Mouse (Mus musculus): ENCODE results near the gene Hyal3.
A peak's percentile ranks its signal among the peaks of the same experiment; 100 is the strongest.
"Not testable (repeated sequence)": the region's sequence is repeated elsewhere in the genome, so short reads cannot be mapped to it uniquely, and the experiment has no call there.

Gene Hyal3

DNA sequence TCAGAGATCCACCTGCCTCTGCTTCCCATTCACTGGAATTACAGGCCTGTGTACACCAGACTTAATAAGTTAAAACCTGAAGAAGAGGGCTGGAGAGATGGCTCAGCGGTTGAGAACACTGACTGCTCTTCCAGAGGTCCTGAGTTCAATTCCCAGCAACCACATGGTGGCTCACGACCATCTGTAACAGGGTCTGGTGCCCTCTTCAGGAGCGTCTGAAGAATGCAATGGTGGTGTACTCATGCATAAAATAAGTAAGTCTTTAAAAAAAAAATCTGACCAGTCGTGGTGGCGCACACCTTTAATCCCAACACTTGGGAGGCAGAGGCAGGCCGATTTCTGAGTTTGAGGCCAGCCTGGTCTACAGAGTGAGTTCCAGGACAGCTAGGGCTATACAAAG lies 6.8 kb upstream of the Hyal3 start:
- DNase-seq, result not testable (repeated sequence)

DNA sequence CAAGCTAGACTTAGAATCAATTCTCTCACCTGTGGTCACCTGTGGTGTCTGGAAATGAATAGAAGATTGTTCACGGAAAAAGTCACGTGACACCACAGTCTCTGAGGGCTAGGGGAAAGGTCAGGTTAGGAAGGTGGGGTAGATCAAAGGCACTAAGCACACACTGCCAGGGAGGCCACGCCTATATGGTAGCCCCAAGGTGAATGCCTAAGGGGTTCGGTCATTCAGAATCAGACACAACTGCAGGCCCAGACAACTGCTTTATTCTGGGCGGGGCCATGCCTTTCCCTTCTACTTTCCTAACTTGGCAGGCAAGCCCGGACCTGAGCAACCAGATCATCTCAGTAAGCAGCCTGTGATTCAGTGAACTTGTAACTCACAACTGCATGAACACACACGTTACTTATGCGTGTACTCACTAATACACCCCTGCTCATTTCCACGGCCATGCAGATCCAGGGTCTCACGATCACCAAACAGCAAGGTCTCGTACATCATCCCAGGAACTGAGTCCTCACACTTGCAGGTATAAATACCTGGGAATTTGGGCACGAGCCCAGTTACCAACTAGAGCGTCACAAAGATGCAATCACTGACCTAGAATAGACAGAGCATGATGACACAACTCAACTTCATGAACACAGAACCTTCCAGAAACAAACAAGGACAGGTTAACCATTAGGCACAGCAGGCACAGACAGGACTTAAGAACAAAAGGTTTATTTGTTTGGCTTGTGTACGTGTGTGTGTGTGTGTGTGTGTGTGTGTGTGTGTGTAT lies 4.8 kb upstream of the Hyal3 start:
- DNase-seq, result no peak

DNA sequence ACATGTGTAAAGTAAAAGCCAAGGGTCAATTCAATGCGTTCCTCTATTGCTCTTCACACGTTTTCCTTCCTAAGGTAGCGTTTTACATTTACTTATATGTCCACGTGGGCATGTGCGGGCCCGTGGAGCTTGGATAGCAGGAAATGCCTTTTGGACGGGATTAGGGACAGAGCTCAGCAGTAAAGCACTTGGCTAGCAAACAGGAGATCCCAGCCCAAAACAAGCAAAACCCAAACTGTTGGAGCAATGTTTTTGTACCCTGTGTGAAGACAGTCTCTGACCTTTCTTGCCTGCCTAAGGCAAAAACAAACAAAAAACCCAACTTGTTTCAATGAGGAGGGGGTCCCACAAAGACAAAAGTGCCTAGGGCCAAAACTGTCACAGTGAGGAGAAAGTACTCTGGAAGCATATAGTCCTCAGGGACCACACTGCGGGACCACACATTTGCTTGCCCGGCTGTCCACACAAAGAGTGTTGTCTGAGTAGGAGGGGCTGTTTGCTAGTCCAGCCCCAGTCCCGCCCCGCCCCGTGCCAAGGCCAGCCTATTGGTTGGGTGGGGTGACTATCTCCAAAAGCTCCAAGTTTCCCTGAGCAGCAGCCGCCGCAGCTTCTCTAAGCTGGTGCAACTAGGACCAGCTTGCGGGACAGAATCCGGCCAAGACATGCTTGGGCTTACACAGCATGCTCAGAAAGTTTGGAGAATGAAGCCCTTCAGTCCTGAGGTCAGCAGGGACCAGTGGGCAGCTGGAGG lies 4.1 kb upstream of the Hyal3 start, which contains the start of gene Hyal1:
Hyal1 (plus strand) TSS at position 571 of the 751 bp plus-strand sequence.
- no peak for DNase-seq

DNA sequence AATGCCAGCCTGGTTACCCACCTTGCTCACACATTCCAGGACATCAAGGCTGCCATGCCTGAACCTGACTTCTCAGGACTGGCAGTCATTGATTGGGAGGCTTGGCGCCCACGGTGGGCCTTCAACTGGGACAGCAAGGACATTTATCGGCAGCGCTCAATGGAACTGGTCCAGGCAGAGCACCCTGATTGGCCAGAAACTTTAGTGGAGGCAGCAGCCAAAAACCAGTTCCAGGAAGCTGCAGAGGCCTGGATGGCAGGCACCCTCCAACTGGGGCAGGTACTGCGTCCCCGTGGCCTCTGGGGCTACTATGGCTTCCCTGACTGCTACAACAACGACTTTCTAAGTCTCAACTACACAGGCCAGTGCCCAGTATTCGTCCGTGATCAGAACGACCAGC lies 2.7 kb upstream of the Hyal3 start:
- no peak for DNase-seq

DNA sequence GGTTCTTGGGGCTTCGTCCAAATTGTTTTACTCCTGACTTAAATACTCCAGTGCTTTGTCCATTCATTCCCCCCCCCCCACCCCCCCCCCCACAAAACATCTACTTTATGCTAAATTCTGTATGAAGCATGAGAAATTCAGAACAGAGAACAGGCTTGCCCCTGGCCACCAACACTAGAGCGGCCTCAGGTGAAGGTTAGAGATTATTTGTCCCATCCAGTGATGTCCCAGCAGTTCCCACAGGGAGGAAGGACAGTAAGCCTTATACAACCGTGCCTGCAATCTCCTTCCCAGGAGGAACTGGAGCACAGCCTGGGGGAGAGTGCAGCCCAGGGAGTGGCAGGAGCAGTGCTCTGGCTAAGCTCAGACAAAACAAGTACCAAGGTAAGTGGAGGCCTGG lies 2.0 kb upstream of the Hyal3 start, which contains the start of gene Naa80:
Naa80 (plus strand) TSS at position 301 of the 400 bp plus-strand sequence.
- no peak for DNase-seq

DNA sequence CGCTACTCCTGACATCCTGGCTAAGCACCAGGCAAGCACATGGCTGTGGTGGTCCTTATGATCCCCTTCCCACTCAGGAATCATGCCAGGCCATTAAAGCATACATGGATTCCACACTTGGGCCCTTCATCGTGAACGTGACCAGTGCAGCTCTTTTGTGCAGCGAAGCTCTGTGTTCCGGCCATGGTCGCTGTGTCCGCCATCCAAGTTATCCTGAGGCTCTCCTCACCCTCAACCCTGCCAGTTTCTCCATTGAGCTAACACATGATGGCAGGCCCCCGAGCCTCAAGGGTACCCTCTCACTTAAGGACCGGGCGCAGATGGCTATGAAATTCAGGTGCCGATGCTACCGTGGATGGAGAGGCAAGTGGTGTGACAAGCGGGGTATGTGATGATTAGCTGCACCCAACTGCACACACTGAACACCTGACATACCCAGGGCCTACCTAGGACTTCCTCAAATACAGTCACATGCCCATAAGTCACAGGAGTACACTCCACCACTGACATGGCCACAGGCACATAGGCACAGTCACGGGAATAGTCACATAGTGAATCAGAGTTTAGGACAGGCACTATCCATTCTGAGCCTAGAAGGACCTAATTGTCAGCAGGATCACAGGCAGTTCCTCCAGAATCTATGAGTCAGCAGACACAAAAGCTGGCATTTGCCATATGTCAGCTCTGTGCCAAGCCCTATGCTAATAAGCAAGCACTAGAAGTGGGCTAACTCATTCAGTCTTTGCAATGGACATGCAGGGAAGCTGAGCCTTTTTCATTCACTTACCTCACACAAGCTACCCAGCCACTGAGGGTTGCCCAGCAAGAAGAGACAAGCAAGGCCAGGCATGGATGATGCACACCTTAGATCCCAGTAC lies 1.4 kb upstream of the Hyal3 start:
- DNase-seq, result no peak

DNA sequence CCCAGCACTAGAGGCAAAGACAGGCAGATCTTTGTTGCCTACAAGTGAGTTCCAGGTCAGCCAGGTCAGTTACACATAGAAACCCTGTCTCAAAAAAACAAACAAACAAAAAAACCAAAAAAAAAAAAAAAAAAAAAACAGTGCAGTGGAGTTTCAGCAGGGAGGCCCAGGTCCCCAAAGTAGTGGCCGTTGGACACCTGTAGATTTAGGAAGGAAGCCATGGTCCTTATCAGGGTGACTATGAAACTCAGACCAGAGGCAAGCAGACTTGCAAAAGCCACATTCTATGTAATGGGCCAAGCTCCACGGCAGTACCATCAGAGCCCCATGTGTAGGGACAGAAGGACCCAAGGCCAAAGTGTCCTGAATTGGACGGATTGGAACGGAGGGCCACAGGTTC lies 966 bp downstream of the Hyal3 start:
- DNase-seq, result no peak

DNA sequence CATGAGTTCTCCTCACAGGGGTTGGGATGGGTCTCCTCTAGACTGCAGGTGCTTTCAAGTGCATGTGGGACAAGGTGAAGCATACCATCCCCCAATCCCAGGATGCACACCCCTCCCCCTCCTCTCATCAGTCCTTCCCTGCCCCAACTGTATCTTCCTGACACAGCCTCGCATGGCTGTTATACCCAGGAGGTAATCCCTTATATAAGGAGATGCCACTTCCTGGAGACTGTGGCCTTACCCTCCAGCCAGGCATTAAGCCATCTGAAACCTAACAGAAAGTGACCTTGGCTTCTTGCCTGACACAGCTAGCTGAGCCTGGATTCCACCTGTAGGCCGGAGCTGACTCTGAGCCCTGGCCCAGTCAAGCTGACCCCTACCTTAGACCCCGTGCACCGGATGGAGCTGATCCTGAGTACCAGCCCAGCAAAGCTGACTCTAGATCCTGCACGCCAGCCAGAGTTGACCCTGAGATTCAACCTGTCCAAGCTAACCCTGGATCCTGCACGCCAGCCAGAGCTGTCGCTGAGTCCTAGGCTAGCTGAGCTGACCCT lies 2.0 kb downstream of the Hyal3 start:
- no peak for DNase-seq

GRCm38 (mm10) chr9:107583174-107583573 lies 2.6 kb downstream of the Hyal3 start:
- DNase-seq, result no peak

GRCm38 (mm10) chr9:107586504-107586903 lies 5.9 kb downstream of the Hyal3 start:
- DNase-seq, result no peak

DNA sequence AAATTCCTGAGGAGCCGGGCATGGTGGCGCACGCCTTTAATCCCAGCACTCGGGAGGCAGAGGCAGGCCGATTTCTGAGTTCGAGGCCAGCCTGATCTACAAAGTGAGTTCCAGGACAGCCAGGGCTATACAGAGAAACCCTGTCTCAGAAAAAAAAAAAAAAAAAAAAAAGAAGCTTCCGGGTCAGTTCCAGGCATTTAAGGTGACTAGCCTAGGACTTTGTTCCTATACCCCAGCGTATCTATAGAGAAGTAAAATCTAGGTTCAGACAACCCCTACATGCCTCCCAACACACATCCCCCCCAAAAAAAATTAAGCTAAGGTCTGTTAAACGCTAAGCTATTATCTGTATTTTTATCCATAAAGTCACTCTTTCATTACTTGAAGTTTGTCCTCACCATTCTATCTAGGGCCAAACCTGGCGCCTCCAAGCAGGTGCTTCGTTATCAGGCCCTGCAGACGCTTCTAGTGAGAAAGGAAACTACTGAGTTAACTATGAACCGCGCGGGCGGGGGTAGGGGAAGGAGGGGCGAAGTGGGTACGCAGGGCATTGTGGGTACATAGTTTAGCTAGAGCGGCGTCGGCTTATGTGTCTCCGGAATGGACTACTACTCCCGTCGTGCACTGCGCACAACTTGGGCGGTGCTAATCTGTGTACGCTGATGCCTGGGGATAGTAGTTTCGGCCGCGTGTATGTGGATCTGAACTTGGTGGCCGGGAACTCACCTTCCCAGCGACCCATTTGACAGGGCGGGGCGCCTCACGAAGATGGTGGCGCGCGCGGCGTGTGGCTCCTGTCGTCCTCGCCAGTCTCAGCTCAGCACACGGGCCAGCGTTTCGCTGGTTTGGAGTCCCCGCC lies 6.6 kb downstream of the Hyal3 start, which contains the start of gene Ifrd2:
Ifrd2 (plus strand) TSS at position 669 of the 859 bp plus-strand sequence.
- peak; percentile 96 for DNase-seq

GRCm38 (mm10) chr9:107587833-107588639 lies 7.4 kb downstream of the Hyal3 start:
- peak; percentile 61 for DNase-seq

DNA sequence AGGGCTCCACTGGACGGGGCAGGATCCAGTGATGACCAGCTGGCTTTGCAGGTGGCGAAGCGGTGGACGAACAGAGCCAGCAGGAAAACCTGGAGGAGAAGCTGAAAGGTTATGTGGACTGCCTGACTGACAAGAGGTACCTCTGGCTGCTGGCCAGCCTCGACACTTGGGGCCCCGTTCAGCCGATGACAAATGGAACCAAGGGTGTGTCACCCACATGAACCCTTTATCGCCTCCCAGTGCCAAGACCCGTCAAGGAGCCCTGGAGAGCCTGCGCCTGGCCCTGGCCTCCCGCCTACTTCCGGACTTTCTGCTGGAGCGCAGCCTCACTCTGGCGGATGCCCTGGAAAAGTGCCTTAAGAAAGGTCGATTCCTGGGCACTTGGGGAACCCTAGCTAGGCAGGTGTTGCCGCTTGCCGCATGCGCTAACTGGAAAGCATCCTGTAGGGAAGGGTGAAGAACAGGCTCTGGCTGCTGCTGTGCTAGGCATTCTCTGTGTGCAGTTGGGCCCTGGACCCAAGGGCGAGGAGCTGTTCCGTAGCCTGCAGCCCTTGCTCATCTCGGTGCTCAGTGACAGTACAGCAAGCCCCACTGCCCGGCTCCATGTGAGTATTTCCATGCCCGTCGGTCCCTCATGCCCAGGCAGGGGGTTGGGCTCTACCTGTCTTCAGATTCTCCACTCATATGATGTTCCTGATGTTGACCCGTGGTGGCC lies 9.6 kb downstream of the Hyal3 start:
- no peak for DNase-seq

DNA sequence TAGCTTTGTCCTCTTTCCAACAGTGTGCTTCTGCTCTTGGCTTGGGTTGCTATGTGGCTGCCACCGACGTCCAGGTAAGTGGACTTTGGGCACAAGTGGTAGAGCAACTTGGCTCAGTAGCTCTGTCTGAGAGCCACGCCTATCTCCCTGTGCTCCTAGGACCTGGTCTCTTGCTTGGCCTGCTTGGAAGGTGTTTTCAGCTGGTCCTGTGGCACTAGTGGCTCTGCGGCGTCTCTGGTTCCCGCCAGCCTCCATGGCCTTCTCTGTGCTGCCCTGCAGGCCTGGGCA lies 10.1 kb downstream of the Hyal3 start:
- no peak for DNase-seq

DNA sequence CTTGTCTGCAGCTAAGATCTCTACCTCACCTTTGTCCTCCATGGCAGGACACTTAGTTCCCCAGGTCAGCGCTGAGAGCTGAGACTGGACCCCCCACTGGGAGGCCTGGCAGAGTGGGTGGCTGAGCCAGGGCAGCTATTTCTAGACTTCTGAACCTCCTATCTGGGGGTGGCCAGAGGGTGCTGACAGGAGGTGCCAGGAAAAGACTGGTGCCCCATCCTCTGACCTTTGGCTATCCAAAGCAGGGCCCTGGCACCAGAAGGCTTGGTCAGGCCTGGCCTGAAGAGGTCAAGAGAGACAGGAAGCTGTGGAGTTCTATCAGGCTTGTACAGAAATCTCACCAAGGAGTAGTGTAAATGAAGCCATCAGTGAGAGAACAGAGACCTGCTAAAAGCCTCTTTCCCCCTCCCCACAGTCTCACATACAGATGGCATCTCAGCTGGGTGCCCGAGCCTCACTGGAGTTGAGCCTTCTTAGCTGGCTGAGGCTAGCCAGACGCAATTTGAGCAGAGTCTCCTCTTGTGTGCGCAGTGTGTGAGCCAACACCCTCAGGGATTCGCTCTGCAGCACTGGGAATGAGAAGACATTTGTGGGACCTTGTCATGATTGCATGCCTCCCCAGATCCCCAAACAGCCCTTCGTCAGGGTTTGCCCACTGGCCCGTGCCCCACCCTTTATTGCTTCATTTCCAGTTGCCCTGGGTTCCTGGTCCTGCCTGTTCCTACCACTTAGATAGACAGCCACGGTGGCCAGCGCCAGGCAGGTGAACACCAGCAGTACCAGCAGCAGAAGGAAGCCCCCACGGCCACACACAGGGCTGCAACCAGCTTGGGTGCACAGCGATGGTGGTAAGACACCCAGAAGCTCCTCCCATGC lies 12.7 kb downstream of the Hyal3 start:
- peak; percentile 82 for DNase-seq

DNA sequence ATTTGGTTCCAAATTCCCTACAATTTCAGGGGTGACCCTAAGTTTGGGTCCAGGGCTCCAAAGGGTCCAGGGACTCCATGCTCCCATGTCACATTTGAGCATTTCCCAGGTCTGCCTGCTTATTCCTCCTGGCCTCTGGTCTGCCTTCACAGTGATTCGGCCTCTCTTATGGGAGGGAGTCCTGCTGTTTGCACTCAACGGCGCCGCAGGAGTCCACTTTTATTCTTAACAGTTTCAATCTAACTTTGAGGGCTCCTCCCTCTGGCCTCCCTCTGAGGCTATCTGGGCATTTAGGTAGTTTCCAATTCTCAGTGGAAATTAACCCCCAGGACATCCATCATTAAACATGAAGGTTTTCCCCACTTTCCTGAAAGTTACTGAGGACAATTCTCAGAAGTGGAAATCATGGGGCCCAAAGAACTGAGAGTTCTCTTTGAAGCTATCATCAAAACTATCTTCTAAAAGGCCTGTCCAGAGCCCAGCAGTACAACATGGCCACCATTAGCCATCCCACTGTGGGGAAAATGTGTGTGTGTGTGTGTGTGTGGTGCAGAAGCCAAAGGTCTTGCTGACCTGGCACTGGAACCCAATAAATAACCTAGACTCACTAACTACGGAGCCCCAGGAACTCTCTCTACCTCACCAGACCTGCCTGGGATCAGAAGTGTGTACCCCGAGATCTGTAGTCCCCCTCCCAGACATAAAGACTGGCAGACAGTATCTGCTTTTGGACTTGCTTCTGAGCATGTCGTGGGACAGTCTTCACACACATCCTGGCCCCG lies 13.9 kb downstream of the Hyal3 start:
- no peak for DNase-seq

DNA sequence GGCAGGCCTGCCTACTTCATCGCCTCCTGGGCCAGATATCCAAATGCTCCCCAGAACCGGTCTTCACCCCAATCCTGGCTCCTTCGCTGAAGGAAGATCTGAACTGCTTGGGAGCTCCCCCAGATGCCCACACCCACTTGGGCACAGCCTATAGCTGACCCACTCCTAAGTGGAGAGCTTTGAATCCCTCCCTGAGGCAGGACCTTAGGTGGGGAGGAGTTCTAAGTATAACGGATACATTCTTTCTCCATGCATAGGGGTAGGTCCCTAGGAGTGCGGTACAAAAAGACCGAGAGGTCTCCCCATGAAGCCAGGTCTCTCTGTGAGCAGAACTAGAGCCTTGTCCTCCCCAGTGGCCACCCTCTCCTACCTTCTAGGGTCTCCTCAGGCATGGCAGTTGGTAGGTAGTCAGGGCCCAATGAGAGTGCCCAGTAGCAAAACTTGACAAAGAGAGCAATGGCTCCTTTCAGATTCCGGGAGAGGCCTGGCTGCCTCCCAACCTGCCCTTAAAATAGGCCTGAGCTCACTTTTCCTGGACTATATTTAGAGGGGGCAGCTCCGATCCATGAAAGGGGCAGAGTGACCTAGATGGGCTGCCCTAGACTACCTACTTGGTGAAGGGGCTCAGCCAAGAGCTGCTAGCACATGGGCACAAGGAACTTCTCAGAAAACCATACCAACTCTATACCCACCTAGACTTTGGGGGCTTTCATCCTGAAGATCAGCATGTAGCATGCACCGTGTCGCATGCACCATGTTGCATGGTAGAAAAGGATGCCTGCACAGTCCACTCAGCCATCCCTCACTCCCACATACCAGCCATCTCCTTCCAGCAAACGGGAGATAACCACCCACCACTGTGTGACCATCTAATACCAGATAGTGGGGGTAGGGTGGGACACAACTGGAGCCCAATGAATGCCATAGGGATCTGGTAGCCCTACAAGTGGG lies 16.3 kb downstream of the Hyal3 start:
- no peak for DNase-seq
